Mouse (Mus musculus) bone marrow macrophage, adult 2 months (primary cell): Measurements from ENCODE around the gene Nadsyn1. TPM values are rescaled to one million over a fixed set of nuclear protein-coding genes. Genes with fewer than 3 reads are reported as not detected.

Source experiments
- H3K27ac ChIP-seq: 2 replicates; pipeline ENCODE4 v1.5.1; 2012; ENCODE audit warnings: low read depth, low read length; ENCODE audit not compliant: insufficient read depth
- H3K4me1 ChIP-seq: 2 replicates; pipeline ENCODE4 v1.6.1; 2012; ENCODE audit warnings: low read length; ENCODE audit not compliant: control insufficient read depth, insufficient read depth
- H3K4me3 ChIP-seq: 2 replicates; pipeline ENCODE4 v1.5.1; 2012; ENCODE audit warnings: mild to moderate bottlenecking, low read length, moderate library complexity; ENCODE audit not compliant: insufficient read depth
- CTCF ChIP-seq: IDR thresholded peaks from 2 replicates; pipeline ENCODE4 v1.5.1; 2012; ENCODE audit warnings: low read depth, mild to moderate bottlenecking, low read length, moderate library complexity
- POLR2A ChIP-seq: IDR thresholded peaks from 2 replicates; pipeline ENCODE4 v1.6.1; 2012; ENCODE audit warnings: mild to moderate bottlenecking, low read depth, low read length, borderline replicate concordance
- polyA plus RNA-seq: library from polyadenylated mRNA; stranded (reverse); fragments of >200 nt; gene quantifications from 2 replicates; pipeline ENCODE4 v1.2.4, GENCODE M21; 2012; ENCODE audit not compliant: missing spikeins, insufficient read depth, insufficient read length

Gene Nadsyn1
- 8.5 and 10.2 TPM in 2 replicates for polyA plus RNA-seq

GRCm38 (mm10) chr7:143822375-143823265, at the start of gene Nadsyn1, which contains the start of gene Dhcr7:
Gene Nadsyn1, minus strand, starts transcription at chr7:143822849.
Gene Dhcr7, plus strand, starts transcription at chr7:143823145.
- Histone ChIP-seq H3K27ac (peak within 1 kb of the TSS; percentile 80), H3K4me1 (peaks cover 13% of the 10 kb centered on the region), H3K4me3 (peak within 1 kb of the TSS; percentile 88)
- TF ChIP-seq POLR2A (peak; percentile 89), CTCF (no peak)

GRCm38 (mm10) chr7:143868874-143869273, 46.2 kb upstream of the Nadsyn1 start:
- Histone ChIP-seq H3K27ac (no peak overlapping the region), H3K4me1 (no peaks in the 10 kb centered on the region), H3K4me3 (no peak overlapping the region)
- TF ChIP-seq CTCF (no peak), POLR2A (no peak)

- no peak within 1 kb of the TSS for H3K4me3 ChIP-seq
- no peaks in the 10 kb centered on the region for H3K4me1 ChIP-seq
- H3K27ac ChIP-seq: no peak within 1 kb of the TSS
- TF ChIP-seq POLR2A (no peak), CTCF (no peak)
These were observed 43.9 kb upstream of the Nadsyn1 start, which contains the start of gene Gm498 for GRCm38 (mm10) chr7:143866538-143866937. Gene Gm498, plus strand, starts transcription at chr7:143866838.

GRCm38 (mm10) chr7:143848768-143849482, 26.3 kb upstream of the Nadsyn1 start:
- no peaks in the 10 kb centered on the region for H3K4me1 ChIP-seq
- H3K4me3 ChIP-seq: no peak overlapping the region
- TF ChIP-seq CTCF (no peak), POLR2A (no peak)
- H3K27ac ChIP-seq: no peak overlapping the region

- Histone ChIP-seq H3K4me1 (no peaks in the 10 kb centered on the region), H3K4me3 (no peak overlapping the region), H3K27ac (no peak overlapping the region)
- no peak for TF ChIP-seq CTCF
- TF ChIP-seq POLR2A: no peak
These were observed 25.6 kb upstream of the Nadsyn1 start for GRCm38 (mm10) chr7:143848127-143848767.

- no peak overlapping the region for H3K4me3 ChIP-seq
- TF ChIP-seq CTCF (no peak), POLR2A (no peak)
- no peak overlapping the region for H3K27ac ChIP-seq
- H3K4me1 ChIP-seq: no peaks in the 10 kb centered on the region
These were observed 18.7 kb upstream of the Nadsyn1 start for GRCm38 (mm10) chr7:143841301-143841700.

- Histone ChIP-seq H3K4me1 (no peaks in the 10 kb centered on the region), H3K4me3 (no peak overlapping the region), H3K27ac (no peak overlapping the region)
- TF ChIP-seq POLR2A: no peak
- TF ChIP-seq CTCF: no peak
These were observed 17.5 kb upstream of the Nadsyn1 start for GRCm38 (mm10) chr7:143840121-143840520.

GRCm38 (mm10) chr7:143837705-143838358, 15.2 kb upstream of the Nadsyn1 start:
- TF ChIP-seq CTCF: no peak
- TF ChIP-seq POLR2A: no peak
- Histone ChIP-seq H3K27ac (no peak overlapping the region), H3K4me1 (peaks cover 6% of the 10 kb centered on the region), H3K4me3 (no peak overlapping the region)

GRCm38 (mm10) chr7:143834972-143835371, 12.3 kb upstream of the Nadsyn1 start:
- TF ChIP-seq POLR2A (no peak), CTCF (no peak)
- Histone ChIP-seq H3K27ac (no peak overlapping the region), H3K4me3 (no peak overlapping the region), H3K4me1 (peaks cover 18% of the 10 kb centered on the region)
